Mouse (Mus musculus) left cerebral cortex, postnatal 25 days (tissue): ENCODE measurements at regions not wholly inside any gene's neighbourhood (a gene's known extent, or its start where the extent isn't known, plus 50 kb on each side); places are given as distances from the start of the nearest gene placed in this dataset.

ENCODE experiments used
- DNase-seq, 2 experiments: peaks; one replicate each; pipeline ENCODE4 v3.0.0; 2022; ENCODE audit warnings: low spot score in 2 of 2, mixed read lengths in 1 of 2
- intact Hi-C: fragments of 180-260 bp; cut with DNase I; formaldehyde crosslinking; loops from one replicate; pipeline ENCODE4 v1.15.1; 2025
- microRNA-seq, 2 experiments: library from miRNA; unstranded; fragments of <30 nt; microRNA quantifications; one replicate each; pipeline ENCODE4 v1.2.0; 2022

DNA sequence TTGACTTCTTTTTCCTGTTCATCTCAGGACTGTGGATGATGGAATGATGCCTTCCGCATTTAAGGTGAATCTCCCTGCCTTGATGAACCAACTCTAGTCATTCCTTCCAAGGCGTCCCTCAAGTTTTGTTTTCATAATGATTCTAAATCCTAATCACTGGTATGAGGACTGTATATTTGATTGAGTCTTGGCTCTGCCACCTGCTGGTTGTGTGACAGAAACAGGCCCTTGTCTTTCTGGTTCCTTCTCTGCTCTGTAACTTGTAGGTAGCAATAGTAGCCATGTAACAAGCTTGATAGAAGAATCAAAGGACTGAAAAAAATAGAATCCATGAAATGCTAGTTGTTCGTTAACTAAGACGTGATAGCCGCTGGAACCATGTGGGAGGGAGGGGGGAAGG is 81.8 kb upstream of the Ccdc54 start:
- intact Hi-C loops, result no loop called here
- peak in 1 of 2 experiments; percentile 3 for DNase-seq

DNA sequence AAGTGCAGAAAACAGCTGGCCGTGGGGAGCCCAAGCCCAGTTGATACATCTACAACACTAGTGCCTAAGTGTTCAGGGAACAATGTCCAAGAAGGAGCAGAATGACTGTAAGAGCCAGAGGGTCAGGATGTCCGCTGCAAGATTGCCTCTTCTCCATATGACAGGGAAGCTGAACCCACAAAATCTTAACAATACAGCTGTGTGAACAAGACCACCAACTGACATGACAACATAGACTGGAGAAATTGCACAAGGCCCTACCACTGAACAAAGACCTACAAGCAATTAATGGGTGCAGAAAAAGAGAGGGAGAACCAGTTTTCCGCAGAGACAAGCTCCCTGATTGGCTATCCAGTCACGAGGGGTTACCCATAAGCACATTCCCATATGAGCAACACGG is 80.2 kb upstream of the Ccdc54 start:
- DNase-seq, result no peak
- intact Hi-C loops, result no loop called here

- intact Hi-C loops, result no loop called here
- no peak for DNase-seq
Observed at GRCm38 (mm10) chr16:50664240-50664639, 73.3 kb upstream of the Ccdc54 start.

Small RNA genes lying in the stretch of these regions (microRNA-seq; reads per million reads assigned to microRNA genes)
- gene Mir6363, result 0 reads per million in 2 experiments
